ENCODE assay signal across 8 mouse cellular contexts in genomic region chr4:135987714-135988113, GRCm38 (mm10). TPM values are rescaled to one million over a fixed set of nuclear protein-coding genes. Genes with fewer than 3 reads are reported as not detected.
DNase-seq lines count a peak whose midpoint lies in the region; ATAC-seq lines count a peak whose summit lies in the region.

No protein-coding gene starts in this region.

- WGBS in kidney, embryonic 16.5 days: 63% methylated on average over 9 of the region's 9 CpGs
- 73% methylated on average over 9 of the region's 9 CpGs for WGBS in embryonic facial prominence, embryonic 10.5 days
- WGBS in hindbrain, embryonic 13.5 days: 67% methylated on average over 9 of the region's 9 CpGs
- WGBS in midbrain, embryonic 14.5 days: 67% methylated on average over 9 of the region's 9 CpGs

- peaks cover 18% of the 10 kb centered on the region for H3K4me1 ChIP-seq in kidney, embryonic 16.5 days (ENCODE audit: insufficient read depth, low read length)
- H3K4me1 ChIP-seq in embryonic facial prominence, embryonic 10.5 days: peaks cover 21% of the 10 kb centered on the region
- peaks cover 23% of the 10 kb centered on the region for H3K4me1 ChIP-seq in hindbrain, embryonic 13.5 days (replicated peaks)
- H3K4me1 ChIP-seq in midbrain, embryonic 14.5 days (ENCODE audit: control insufficient read depth, insufficient read depth, low read length): peaks cover 13% of the 10 kb centered on the region

- no peak for ATAC-seq in kidney, embryonic 16.5 days (ENCODE audit: low FRiP score, low TSS enrichment)
- ATAC-seq in hindbrain, embryonic 13.5 days (ENCODE audit: low FRiP score): no peak
- no peak for ATAC-seq in midbrain, embryonic 14.5 days (ENCODE audit: low FRiP score, low TSS enrichment)

- peak overlapping the region; percentile 58 for H3K4me2 ChIP-seq in kidney, embryonic 16.5 days (replicated peaks; ENCODE audit: low read depth, low read length)
- H3K4me2 ChIP-seq in hindbrain, embryonic 13.5 days: peak overlapping the region; percentile 95
- H3K4me2 ChIP-seq in midbrain, embryonic 14.5 days (ENCODE audit: low read length): peak overlapping the region; percentile 63

- H3K4me3 ChIP-seq in kidney, embryonic 16.5 days (ENCODE audit: low read length): peak overlapping the region; percentile 90
- peak overlapping the region; percentile 86 for H3K4me3 ChIP-seq in embryonic facial prominence, embryonic 10.5 days
- peak overlapping the region; percentile 80 for H3K4me3 ChIP-seq in hindbrain, embryonic 13.5 days
- peak overlapping the region; percentile 88 for H3K4me3 ChIP-seq in midbrain, embryonic 14.5 days (replicated peaks; ENCODE audit: low read depth, low read length)

- no peaks in the 10 kb centered on the region for H3K27me3 ChIP-seq in kidney, embryonic 16.5 days (ENCODE audit: insufficient read depth, low read length)
- H3K27me3 ChIP-seq in embryonic facial prominence, embryonic 10.5 days (replicated peaks; ENCODE audit: low read depth, poor library complexity, severe bottlenecking): no peaks in the 10 kb centered on the region
- no peaks in the 10 kb centered on the region for H3K27me3 ChIP-seq in hindbrain, embryonic 13.5 days
- H3K27me3 ChIP-seq in midbrain, embryonic 14.5 days (ENCODE audit: control insufficient read depth, insufficient read depth, low read length): no peaks in the 10 kb centered on the region

- peak overlapping the region; percentile 93 for H3K9ac ChIP-seq in kidney, embryonic 16.5 days (replicated peaks; ENCODE audit: low read length)
- peak overlapping the region; percentile 89 for H3K9ac ChIP-seq in hindbrain, embryonic 13.5 days
- peak overlapping the region; percentile 92 for H3K9ac ChIP-seq in midbrain, embryonic 14.5 days (replicated peaks; ENCODE audit: low read length)

- H3K36me3 ChIP-seq in kidney, embryonic 16.5 days (ENCODE audit: insufficient read depth, low read length): peaks cover 18% of the 10 kb centered on the region
- H3K36me3 ChIP-seq in embryonic facial prominence, embryonic 10.5 days (replicated peaks): peaks cover 29% of the 10 kb centered on the region
- peaks cover 25% of the 10 kb centered on the region for H3K36me3 ChIP-seq in hindbrain, embryonic 13.5 days
- H3K36me3 ChIP-seq in midbrain, embryonic 14.5 days (ENCODE audit: control insufficient read depth, insufficient read depth, low read length): peaks cover 8% of the 10 kb centered on the region

- H3K9me3 ChIP-seq in kidney, embryonic 16.5 days (ENCODE audit: low read length): no peaks in the 10 kb centered on the region
- 0 out of 2 replicates have a peak, but pooled peaks cover 3% of the 10 kb centered on the region for H3K9me3 ChIP-seq in embryonic facial prominence, embryonic 10.5 days
- H3K9me3 ChIP-seq in hindbrain, embryonic 13.5 days: no peaks in the 10 kb centered on the region
- no peaks in the 10 kb centered on the region for H3K9me3 ChIP-seq in midbrain, embryonic 14.5 days (ENCODE audit: control insufficient read depth, low read length)

- no peak for DNase-seq in kidney, postnatal 14 days
- DNase-seq in embryonic facial prominence, embryonic 10.5 days (ENCODE audit: low spot score): no peak
- DNase-seq in midbrain, embryonic 14.5 days: no peak
- DNase-seq in gastrocnemius, adult 18-20 months (ENCODE audit: low spot score): no peak
- DNase-seq in kidney, adult 9 months: no peak
- DNase-seq in layer of hippocampus, adult 9-11 months: no peak

- H3K27ac ChIP-seq in kidney, embryonic 16.5 days (ENCODE audit: low read length): no peak overlapping the region
- peak overlapping the region; percentile 91 for H3K27ac ChIP-seq in embryonic facial prominence, embryonic 10.5 days (replicated peaks)
- peak overlapping the region; percentile 92 for H3K27ac ChIP-seq in hindbrain, embryonic 13.5 days
- H3K27ac ChIP-seq in midbrain, embryonic 14.5 days (replicated peaks; ENCODE audit: low read depth, low read length): peak overlapping the region; percentile 84; the same call in 1 of the 2 replicates

RNA-seq across cellular contexts. Expression of gene Pithd1, which starts 0.7 kb away (rescaled TPM):
- polyA plus RNA-seq in kidney, embryonic 16.5 days (2015; fragmentation: Nextera tagmentation; extraction: Ambion mirVana): 46.8 and 48.7 TPM in 2 replicates
- 66.2 and 72.8 TPM in 2 replicates for polyA plus RNA-seq in embryonic facial prominence, embryonic 10.5 days (2016; fragmentation: Nextera tagmentation; extraction: Ambion mirVana)
- polyA plus RNA-seq in hindbrain, embryonic 13.5 days (2015; fragmentation: Nextera tagmentation; extraction: Ambion mirVana): 54.3 and 58.3 TPM in 2 replicates
- 62.6 and 70.0 TPM in 2 replicates for polyA plus RNA-seq in midbrain, embryonic 14.5 days (2014; fragmentation: Nextera tagmentation; extraction: Ambion mirVana)
- 10 to 100 TPM; 25.3 to 26.3 TPM for total RNA-seq in gastrocnemius, adult 18-20 months (2021)

RNA-seq across cellular contexts. Expression of gene Lypla2, which starts 15.3 kb away (rescaled TPM):
- 143 and 147 TPM in 2 replicates for polyA plus RNA-seq in kidney, embryonic 16.5 days (2015; fragmentation: Nextera tagmentation; extraction: Ambion mirVana)
- 207 and 217 TPM in 2 replicates for polyA plus RNA-seq in embryonic facial prominence, embryonic 10.5 days (2016; fragmentation: Nextera tagmentation; extraction: Ambion mirVana)
- 209 and 211 TPM in 2 replicates for polyA plus RNA-seq in hindbrain, embryonic 13.5 days (2015; fragmentation: Nextera tagmentation; extraction: Ambion mirVana)
- 201 and 236 TPM in 2 replicates for polyA plus RNA-seq in midbrain, embryonic 14.5 days (2014; fragmentation: Nextera tagmentation; extraction: Ambion mirVana)
- total RNA-seq in gastrocnemius, adult 18-20 months (2021): 10 to 100 TPM; 25.2 to 29.8 TPM

RNA-seq across cellular contexts. Expression of gene Gale, which starts 24.2 kb away (rescaled TPM):
- 40.6 and 40.7 TPM in 2 replicates for polyA plus RNA-seq in kidney, embryonic 16.5 days (2015; fragmentation: Nextera tagmentation; extraction: Ambion mirVana)
- 39.7 and 40.2 TPM in 2 replicates for polyA plus RNA-seq in embryonic facial prominence, embryonic 10.5 days (2016; fragmentation: Nextera tagmentation; extraction: Ambion mirVana)
- 39.5 and 41.2 TPM in 2 replicates for polyA plus RNA-seq in hindbrain, embryonic 13.5 days (2015; fragmentation: Nextera tagmentation; extraction: Ambion mirVana)
- polyA plus RNA-seq in midbrain, embryonic 14.5 days (2014; fragmentation: Nextera tagmentation; extraction: Ambion mirVana): 31.8 and 42.5 TPM in 2 replicates
- under 1 TPM; 0.73 to 0.97 TPM for total RNA-seq in gastrocnemius, adult 18-20 months (2021)

RNA-seq across cellular contexts. Expression of gene Eloa, which starts 33.8 kb away (rescaled TPM):
- 45.1 and 45.2 TPM in 2 replicates for polyA plus RNA-seq in kidney, embryonic 16.5 days (2015; fragmentation: Nextera tagmentation; extraction: Ambion mirVana)
- 35.0 and 37.5 TPM in 2 replicates for polyA plus RNA-seq in embryonic facial prominence, embryonic 10.5 days (2016; fragmentation: Nextera tagmentation; extraction: Ambion mirVana)
- polyA plus RNA-seq in hindbrain, embryonic 13.5 days (2015; fragmentation: Nextera tagmentation; extraction: Ambion mirVana): 27.7 and 28.6 TPM in 2 replicates
- polyA plus RNA-seq in midbrain, embryonic 14.5 days (2014; fragmentation: Nextera tagmentation; extraction: Ambion mirVana): 25.0 and 33.8 TPM in 2 replicates
- 10 to 100 TPM; 62.0 to 62.3 TPM for total RNA-seq in gastrocnemius, adult 18-20 months (2021)

RNA-seq across cellular contexts. Expression of gene Hmgcl, which starts 41.5 kb away (rescaled TPM):
- polyA plus RNA-seq in kidney, embryonic 16.5 days (2015; fragmentation: Nextera tagmentation; extraction: Ambion mirVana): 86.5 and 93.2 TPM in 2 replicates
- polyA plus RNA-seq in embryonic facial prominence, embryonic 10.5 days (2016; fragmentation: Nextera tagmentation; extraction: Ambion mirVana): 64.3 and 68.6 TPM in 2 replicates
- polyA plus RNA-seq in hindbrain, embryonic 13.5 days (2015; fragmentation: Nextera tagmentation; extraction: Ambion mirVana): 52.9 and 56.5 TPM in 2 replicates
- polyA plus RNA-seq in midbrain, embryonic 14.5 days (2014; fragmentation: Nextera tagmentation; extraction: Ambion mirVana): 57.6 and 61.0 TPM in 2 replicates
- 10 to 100 TPM; 38.5 to 40.1 TPM for total RNA-seq in gastrocnemius, adult 18-20 months (2021)
